Mouse (Mus musculus) lung, postnatal 0 days (tissue): Measurements from ENCODE around the gene Trim44.

Experiments
- CTCF ChIP-seq: IDR thresholded peaks from 2 replicates; pipeline ENCODE4 v1.5.1; 2016; ENCODE audit warnings: antibody characterized with exemption, mild to moderate bottlenecking
- EP300 ChIP-seq: IDR thresholded peaks from 2 replicates; pipeline ENCODE4 v1.6.1; 2016; ENCODE audit warnings: antibody characterized with exemption, mild to moderate bottlenecking, control low read depth

- TF ChIP-seq CTCF: no peak
- TF ChIP-seq EP300: no peak
These were observed 112.8 kb downstream of the Trim44 start for GRCm38 (mm10) chr2:102294827-102295270.
